ENCODE assay signal across 25 mouse cellular contexts in the genomic region with DNA sequence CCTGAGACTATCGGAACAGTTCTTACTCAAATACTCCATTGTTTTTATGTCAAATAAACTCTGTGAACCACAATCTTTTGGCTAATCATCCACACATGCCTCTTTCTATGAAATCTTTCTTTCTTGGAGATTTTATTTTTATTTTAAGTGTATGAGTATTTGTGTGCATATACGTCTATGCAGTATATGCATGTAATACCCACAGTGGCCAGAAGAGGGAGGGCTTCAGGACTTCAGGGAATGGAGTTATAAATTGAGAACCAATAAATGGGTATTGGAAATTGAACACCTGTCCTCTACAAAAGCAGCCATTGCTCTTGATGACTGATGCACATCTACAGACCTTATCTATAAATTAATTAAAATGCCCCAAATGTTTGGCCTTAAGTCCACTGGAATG. TPM values are rescaled to one million over a fixed set of nuclear protein-coding genes. Genes with fewer than 3 reads are reported as not detected.
A peak's percentile ranks its signal among the peaks of the same experiment; 100 is the strongest.
DNase-seq lines count a peak whose midpoint lies in the region; ATAC-seq and TF ChIP-seq lines count a peak whose summit lies in the region.
"Had no signal": no experiment of that assay in that cellular context is flagged by ENCODE, and none has a peak within 500 bp of the region (broad histone marks: within the 10 kb centered on the region; RNA-seq: fewer than 3 reads in every experiment).

No protein-coding gene starts in this region.

- no peak overlapping the region for H3K27ac ChIP-seq in intestine, postnatal 0 days (ENCODE audit: low read depth, low read length)
- H3K27ac ChIP-seq in intestine, embryonic 15.5 days, result no peak overlapping the region
- no peak overlapping the region for H3K27ac ChIP-seq in lung, postnatal 0 days (ENCODE audit: low read length)
- H3K27ac ChIP-seq: hindbrain, embryonic 13.5 days; neural tube, embryonic 13.5 days had no signal

- WGBS in intestine, postnatal 0 days, result 92% methylated on average over 2 of the region's 2 CpGs
- WGBS in intestine, embryonic 15.5 days, result 91% methylated on average over 2 of the region's 2 CpGs
- 91% methylated on average over 2 of the region's 2 CpGs for WGBS in lung, postnatal 0 days

- TF ChIP-seq POLR2A in brain, embryonic 14.5 days (IDR thresholded peaks at IDR 0.05; ENCODE audit: borderline replicate concordance, extremely low read depth, insufficient read depth, insufficient read length, poor library complexity, severe bottlenecking), result no peak

- no peak overlapping the region for H3K9ac ChIP-seq in intestine, postnatal 0 days (ENCODE audit: low read depth, low read length)
- H3K9ac ChIP-seq in intestine, embryonic 15.5 days, result no peak overlapping the region
- H3K9ac ChIP-seq in lung, postnatal 0 days (replicated peaks; ENCODE audit: low read depth), result no peak overlapping the region
- H3K9ac ChIP-seq: hindbrain, embryonic 13.5 days; neural tube, embryonic 13.5 days had no signal

- TF ChIP-seq CTCF in intestine, postnatal 0 days (IDR thresholded peaks at IDR 0.05; ENCODE audit: low read depth), result peak; percentile 54
- peak; percentile 29; the same call in 1 of the 2 replicates for TF ChIP-seq CTCF in lung, postnatal 0 days (IDR thresholded peaks at IDR 0.05)
- TF ChIP-seq CTCF in brain, embryonic 14.5 days (IDR thresholded peaks at IDR 0.05; ENCODE audit: borderline replicate concordance, extremely low read depth, insufficient read depth, insufficient read length), result peak; percentile 10; the same call in 1 of the 2 replicates

- no peaks in the 10 kb centered on the region for H3K4me1 ChIP-seq in intestine, postnatal 0 days (replicated peaks; ENCODE audit: control insufficient read depth, insufficient read depth, low read length)
- H3K4me1 ChIP-seq in intestine, embryonic 15.5 days (replicated peaks), result no peaks in the 10 kb centered on the region
- H3K4me1 ChIP-seq in lung, postnatal 0 days (ENCODE audit: insufficient read depth, low read depth, low read length), result no peaks in the 10 kb centered on the region
- H3K4me1 ChIP-seq: hindbrain, embryonic 13.5 days; megakaryocyte, embryonic 14.5 days; neural tube, embryonic 13.5 days had no signal

- DNase-seq in embryo, embryonic 10 days (ENCODE audit: low spot score), result peak; percentile 10
- no peak for DNase-seq in embryo, embryonic 9.5 days (ENCODE audit: extremely low spot score)
- DNase-seq in lung, postnatal 0 days (ENCODE audit: low spot score), result no peak
- no peak for DNase-seq in lung, adult 18-20 months
- DNase-seq in brain, embryonic 14.5 days (ENCODE audit: low read depth), result no peak
- DNase-seq in right cerebral cortex, adult 18-20 months, result no peak
- DNase-seq: adrenal gland, postnatal 25 days; cerebellum, adult 8-10 months; heart, adult 11 months; kidney, adult 18-20 months; lung, postnatal 14 days; right cerebral cortex, postnatal 4 days had no signal

- H3K36me3 ChIP-seq in intestine, postnatal 0 days (ENCODE audit: control insufficient read depth, insufficient read depth), result no peaks in the 10 kb centered on the region
- H3K36me3 ChIP-seq in intestine, embryonic 15.5 days, result no peaks in the 10 kb centered on the region
- no peaks in the 10 kb centered on the region for H3K36me3 ChIP-seq in lung, postnatal 0 days (ENCODE audit: insufficient read depth, low read length)
- H3K36me3 ChIP-seq: hindbrain, embryonic 13.5 days; neural tube, embryonic 13.5 days had no signal

- no peak overlapping the region for H3K4me2 ChIP-seq in intestine, postnatal 0 days (replicated peaks; ENCODE audit: low read depth)
- no peak overlapping the region for H3K4me2 ChIP-seq in intestine, embryonic 15.5 days (replicated peaks)
- no peak overlapping the region for H3K4me2 ChIP-seq in lung, postnatal 0 days (replicated peaks; ENCODE audit: low read depth, low read length)
- H3K4me2 ChIP-seq: hindbrain, embryonic 13.5 days; neural tube, embryonic 13.5 days had no signal

- H3K4me3 ChIP-seq in intestine, postnatal 0 days (ENCODE audit: low read depth, low read length), result no peak overlapping the region
- no peak overlapping the region for H3K4me3 ChIP-seq in intestine, embryonic 15.5 days (replicated peaks)
- no peak overlapping the region for H3K4me3 ChIP-seq in lung, postnatal 0 days (ENCODE audit: low read depth, low read length)
- H3K4me3 ChIP-seq: erythroblast, embryonic 14.5 days; hindbrain, embryonic 13.5 days; megakaryocyte, embryonic 14.5 days; neural tube, embryonic 13.5 days had no signal

- H3K9me3 ChIP-seq in intestine, postnatal 0 days (ENCODE audit: control insufficient read depth), result no peaks in the 10 kb centered on the region
- H3K9me3 ChIP-seq in intestine, embryonic 15.5 days, result no peaks in the 10 kb centered on the region
- no peaks in the 10 kb centered on the region for H3K9me3 ChIP-seq in lung, postnatal 0 days (ENCODE audit: low read length)
- H3K9me3 ChIP-seq: hindbrain, embryonic 13.5 days; megakaryocyte, embryonic 14.5 days; neural tube, embryonic 13.5 days had no signal

- ATAC-seq in intestine, postnatal 0 days, result no peak
- no peak for ATAC-seq in intestine, embryonic 15.5 days
- ATAC-seq in lung, postnatal 0 days, result no peak
- ATAC-seq: activated CD4-positive, CD25-positive, alpha-beta regulatory T cell, adult 4 months; forebrain, embryonic 14.5 days had no signal

- no peaks in the 10 kb centered on the region for H3K27me3 ChIP-seq in intestine, postnatal 0 days (replicated peaks; ENCODE audit: control insufficient read depth, insufficient read depth, low read length)
- H3K27me3 ChIP-seq in intestine, embryonic 15.5 days (replicated peaks), result no peaks in the 10 kb centered on the region
- H3K27me3 ChIP-seq in lung, postnatal 0 days (replicated peaks; ENCODE audit: insufficient read depth, low read length), result no peaks in the 10 kb centered on the region
- H3K27me3 ChIP-seq: hindbrain, embryonic 13.5 days; megakaryocyte, embryonic 14.5 days; neural tube, embryonic 13.5 days had no signal

- no peak for TF ChIP-seq EP300 in lung, postnatal 0 days (IDR thresholded peaks at IDR 0.05)

RNA-seq across cellular contexts. Expression of a gene that starts 1.1 kb away (rescaled TPM):
- polyA plus RNA-seq in intestine, postnatal 0 days (2015; fragmentation: Nextera tagmentation; extraction: Ambion mirVana), result 6.0 TPM in 2 replicates
- 1.2 and 1.9 TPM in 2 replicates for polyA plus RNA-seq in intestine, embryonic 15.5 days (2015; fragmentation: Nextera tagmentation; extraction: Ambion mirVana)
- polyA plus RNA-seq in lung, postnatal 0 days (2015; fragmentation: Nextera tagmentation; extraction: Ambion mirVana), result 0.08 and 0.24 TPM in 2 replicates
- polyA plus RNA-seq in brain, embryonic 14.5 days (2012; rRNA removed), result not detected in 2 replicates
- polyA plus RNA-seq: activated CD4-positive, CD25-positive, alpha-beta regulatory T cell, adult 4 months; cortical plate, adult 2 months; erythroblast, embryonic 14.5 days; forebrain, embryonic 14.5 days; heart, embryonic 14.5 days; hindbrain, embryonic 13.5 days; limb, embryonic 14.5 days; neural tube, embryonic 13.5 days; testis, adult 2 months; urinary bladder, adult 2 months had no signal

RNA-seq across cellular contexts. Expression of a gene that starts 52.4 kb away (rescaled TPM):
- 0.10 TPM in 1 of 2 replicates, not detected in the other for polyA plus RNA-seq in intestine, postnatal 0 days (2015; fragmentation: Nextera tagmentation; extraction: Ambion mirVana)
- 0.14 and 0.16 TPM in 2 replicates for polyA plus RNA-seq in intestine, embryonic 15.5 days (2015; fragmentation: Nextera tagmentation; extraction: Ambion mirVana)
- polyA plus RNA-seq in lung, postnatal 0 days (2015; fragmentation: Nextera tagmentation; extraction: Ambion mirVana), result 0.37 and 0.61 TPM in 2 replicates
- not detected in 2 replicates for polyA plus RNA-seq in brain, embryonic 14.5 days (2012; rRNA removed)
- polyA plus RNA-seq: activated CD4-positive, CD25-positive, alpha-beta regulatory T cell, adult 4 months; cortical plate, adult 2 months; erythroblast, embryonic 14.5 days; forebrain, embryonic 14.5 days; heart, embryonic 14.5 days; hindbrain, embryonic 13.5 days; limb, embryonic 14.5 days; neural tube, embryonic 13.5 days; testis, adult 2 months; urinary bladder, adult 2 months had no signal
